Mouse (Mus musculus) embryonic facial prominence, embryonic 11.5 days (tissue): ENCODE measurements around the gene Ptp4a2. TPM values are rescaled to one million over a fixed set of nuclear protein-coding genes. Genes with fewer than 3 reads are reported as not detected.
"Not testable (repeated sequence)": the region's sequence is repeated elsewhere in the genome, so short reads cannot be mapped to it uniquely, and the experiment has no call there.

ENCODE experiments used
- ATAC-seq: fragments of 200-750 bp; cut with Nextera tagmentation; replicated peaks from 2 replicates; pipeline ENCODE4 v1.8.0; 2017; ENCODE audit warnings: low read depth; ENCODE audit not compliant: insufficient number of reproducible peaks, low FRiP score, low TSS enrichment
- DNase-seq: peaks from one replicate; pipeline ENCODE4 v3.0.0-alpha.2; 2015; ENCODE audit warnings: low spot score
- H3K27ac ChIP-seq: fragments of 300-500 bp; sonication (generic); replicated peaks from 2 replicates; pipeline ENCODE4 v1.5.1; 2014; ENCODE audit warnings: mild to moderate bottlenecking, low read depth, low read length, control low read depth
- H3K27me3 ChIP-seq: fragments of 300-500 bp; sonication (generic); 2 replicates; pipeline ENCODE4 v1.6.1; 2014; ENCODE audit warnings: mild to moderate bottlenecking, low read length, moderate library complexity, mixed read lengths; ENCODE audit not compliant: control insufficient read depth, insufficient read depth
- H3K36me3 ChIP-seq: fragments of 300-500 bp; sonication (generic); replicated peaks from 2 replicates; pipeline ENCODE4 v1.6.1; 2014; ENCODE audit warnings: low read depth, mild to moderate bottlenecking, low read length, moderate library complexity, mixed read lengths; ENCODE audit not compliant: control insufficient read depth, insufficient read depth
- H3K4me1 ChIP-seq: fragments of 300-500 bp; sonication (generic); 2 replicates; pipeline ENCODE4 v1.6.1; 2014; ENCODE audit warnings: low read length, mixed read lengths; ENCODE audit not compliant: control insufficient read depth, insufficient read depth
- H3K4me2 ChIP-seq: fragments of 300-500 bp; sonication (generic); 2 replicates; pipeline ENCODE4 v1.6.1; 2014; ENCODE audit warnings: low read depth, mild to moderate bottlenecking, control low read depth, low read length, moderate library complexity
- H3K4me3 ChIP-seq: fragments of 300-500 bp; sonication (generic); 2 replicates; pipeline ENCODE4 v1.5.1; 2014; ENCODE audit warnings: low read depth, low read length, control low read depth
- H3K9ac ChIP-seq: fragments of 300-500 bp; sonication (generic); replicated peaks from 2 replicates; pipeline ENCODE4 v1.6.1; 2014; ENCODE audit warnings: mild to moderate bottlenecking, control low read depth, low read length
- H3K9me3 ChIP-seq: fragments of 300-500 bp; sonication (generic); replicated peaks from 2 replicates; pipeline ENCODE4 v1.6.1; 2016; ENCODE audit warnings: mild to moderate bottlenecking, low read length, inconsistent platforms, mixed read lengths; ENCODE audit not compliant: control insufficient read depth
- WGBS: fragments of 180-500 bp; shearing (Covaris S2); extraction: QIAGEN DNeasy Blood & Tissue Kit; methylation state at CpG from one replicate; pipeline ENCODE4 v1.1.7; 2014; 5-methylcytosine and 5-hydroxymethylcytosine counted together
- polyA plus RNA-seq: library from polyadenylated mRNA; unstranded; fragments of >200 nt; fragmentation: Nextera tagmentation; extraction: Ambion mirVana; gene quantifications from 2 replicates; pipeline ENCODE4 v1.2.1, GENCODE M21; 2014

Gene Ptp4a2
- polyA plus RNA-seq, 1 experiment from 2014 or later, result 376 TPM

DNA sequence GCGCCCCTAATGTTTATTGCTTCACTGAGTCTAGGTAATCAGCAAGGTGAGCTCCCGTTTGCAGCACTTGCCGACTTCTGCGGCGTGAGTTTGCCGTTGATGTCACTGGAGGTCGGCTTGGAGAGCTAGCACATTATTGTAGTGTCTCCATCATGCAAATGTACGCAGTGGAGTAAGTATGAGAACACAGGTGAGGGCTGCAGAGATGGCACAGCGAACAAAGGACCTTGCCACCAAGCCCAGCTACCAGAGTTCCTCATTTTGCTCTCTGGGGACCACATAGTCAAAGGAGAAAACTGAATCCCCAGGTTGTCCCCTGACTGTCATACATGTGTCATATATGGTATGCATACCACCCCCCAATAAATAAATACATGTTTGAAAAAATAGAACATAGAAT, 49.4 kb downstream of the Ptp4a2 start:
- ATAC-seq (no peak), DNase-seq (no peak)
- Histone ChIP-seq H3K9me3 (no peaks in the 10 kb centered on the region), H3K36me3 (no peaks in the 10 kb centered on the region), H3K9ac (no peak overlapping the region), H3K4me2 (no peak overlapping the region), H3K27ac (no peak overlapping the region), H3K4me3 (no peak overlapping the region), H3K27me3 (no peaks in the 10 kb centered on the region), H3K4me1 (no peaks in the 10 kb centered on the region)
- 95% methylated on average over 9 of the region's 9 CpGs for WGBS

DNA sequence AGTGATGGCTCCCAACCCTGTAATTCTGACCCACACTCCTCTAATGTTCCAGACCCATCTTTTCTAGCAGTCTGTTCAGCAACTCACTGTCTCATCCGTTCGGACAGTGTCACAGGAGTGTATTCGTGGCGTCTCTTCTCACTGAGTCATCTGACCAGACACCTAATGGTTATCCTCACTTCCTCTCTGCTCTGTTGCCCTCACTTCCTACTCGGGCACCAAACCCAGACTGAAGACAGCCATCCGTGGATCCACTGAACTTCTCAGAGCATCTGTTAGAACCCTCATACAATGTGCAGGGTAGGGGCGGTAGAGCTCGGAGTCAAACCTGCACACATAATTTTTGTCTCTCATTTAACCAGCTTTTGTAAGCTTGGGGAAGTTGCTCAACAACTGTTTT, 50.4 kb downstream of the Ptp4a2 start:
- Histone ChIP-seq H3K36me3 (no peaks in the 10 kb centered on the region), H3K4me3 (no peak overlapping the region), H3K9me3 (no peaks in the 10 kb centered on the region), H3K27me3 (no peaks in the 10 kb centered on the region), H3K27ac (no peak overlapping the region), H3K4me1 (no peaks in the 10 kb centered on the region), H3K9ac (no peak overlapping the region), H3K4me2 (no peak overlapping the region)
- no peak for ATAC-seq
- no peak for DNase-seq
- 88% methylated on average over 8 of the region's 8 CpGs for WGBS

DNA sequence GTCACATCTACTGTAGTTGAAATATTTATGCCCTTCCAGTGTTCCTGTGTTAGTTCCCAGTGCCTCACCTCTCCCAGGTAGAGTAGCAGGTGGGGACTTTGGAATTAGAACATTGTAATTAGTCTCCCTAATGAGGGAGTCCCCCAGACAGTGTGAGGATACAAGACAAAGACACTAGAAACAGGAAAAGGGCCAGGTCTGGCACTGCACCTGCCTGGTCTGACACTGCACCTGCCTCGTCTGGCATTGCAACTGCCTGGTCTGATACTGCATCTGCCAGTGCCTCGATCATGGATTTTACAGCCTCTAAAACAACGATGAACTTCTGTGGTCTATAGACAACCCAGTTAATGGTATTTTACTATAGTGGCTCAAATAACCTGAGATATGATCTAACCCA, 51.3 kb downstream of the Ptp4a2 start:
- no peaks in the 10 kb centered on the region for H3K27me3 ChIP-seq
- 89% methylated on average over 3 of the region's 3 CpGs for WGBS
- H3K4me3 ChIP-seq, result no peak overlapping the region
- ATAC-seq (no peak), DNase-seq (no peak)
- no peaks in the 10 kb centered on the region for H3K36me3 ChIP-seq
- H3K4me1 ChIP-seq, result no peaks in the 10 kb centered on the region
- H3K4me2 ChIP-seq, result no peak overlapping the region
- no peak overlapping the region for H3K9ac ChIP-seq
- no peaks in the 10 kb centered on the region for H3K9me3 ChIP-seq
- no peak overlapping the region for H3K27ac ChIP-seq

DNA sequence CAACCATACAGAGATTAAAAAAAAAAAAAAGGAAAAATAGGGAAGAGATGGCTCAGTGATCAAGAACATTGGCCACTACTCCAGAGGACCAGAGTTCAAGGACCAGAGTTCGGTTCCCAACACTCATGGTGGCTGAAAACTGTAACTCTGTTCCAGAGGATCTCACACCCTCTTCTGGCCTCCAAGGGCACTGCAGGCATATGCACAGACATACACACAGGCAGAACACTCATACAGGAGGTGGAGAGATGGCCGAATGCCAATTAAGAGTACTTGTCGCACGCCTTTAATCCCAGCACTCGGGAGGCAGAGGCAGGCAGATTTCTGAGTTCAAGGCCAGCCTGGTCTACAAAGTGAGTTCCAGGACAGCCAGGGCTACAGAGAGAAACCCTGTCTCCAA, 55.2 kb downstream of the Ptp4a2 start:
- not testable (repeated sequence) for H3K4me3 ChIP-seq, H3K27ac ChIP-seq, H3K36me3 ChIP-seq, H3K9me3 ChIP-seq, H3K9ac ChIP-seq, H3K4me1 ChIP-seq, H3K27me3 ChIP-seq, DNase-seq, H3K4me2 ChIP-seq, ATAC-seq
- WGBS, result 94% methylated on average over 5 of the region's 5 CpGs

DNA sequence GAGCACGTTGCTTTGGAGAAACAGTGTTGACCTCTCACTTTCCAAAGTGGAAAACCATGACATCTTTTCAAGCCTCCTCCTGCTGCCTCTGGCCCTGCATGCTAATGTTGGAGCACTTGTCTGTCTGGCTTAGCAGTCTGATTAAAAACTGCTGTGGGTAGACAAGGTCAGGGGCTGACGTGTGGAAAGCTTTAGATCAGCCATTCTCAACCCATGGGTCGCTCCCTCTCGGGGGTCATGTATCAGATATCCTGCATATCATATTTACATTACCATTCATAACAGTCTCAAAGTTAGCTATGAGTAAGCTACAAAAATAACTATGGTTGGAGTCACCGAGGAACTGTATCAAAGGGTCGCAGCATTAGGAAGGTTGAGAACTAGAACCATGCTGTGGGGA, 57.2 kb downstream of the Ptp4a2 start:
- no peak overlapping the region for H3K4me3 ChIP-seq

DNA sequence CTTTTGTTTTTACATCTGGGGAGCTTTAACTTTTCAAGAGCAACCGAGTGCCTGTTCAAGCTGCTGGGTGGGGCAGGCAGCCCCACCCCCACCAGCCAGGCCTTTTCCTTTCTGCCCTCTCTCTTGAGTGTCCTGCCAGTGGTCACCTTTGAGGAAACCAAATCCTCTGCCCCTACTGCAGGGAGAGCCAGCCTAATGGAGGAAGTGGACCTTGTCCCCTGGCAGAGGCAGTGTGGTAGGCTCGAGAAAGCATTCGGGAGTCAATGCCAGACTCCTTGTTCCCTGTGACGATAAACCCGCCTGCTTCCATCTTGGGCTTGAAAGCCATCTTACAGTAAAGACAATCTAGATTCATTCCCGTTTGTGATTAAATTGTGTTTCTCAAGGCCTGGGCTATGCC, 59.5 kb downstream of the Ptp4a2 start:
- Histone ChIP-seq H3K27me3 (no peaks in the 10 kb centered on the region), H3K4me3 (no peak overlapping the region), H3K4me1 (no peaks in the 10 kb centered on the region), H3K9me3 (no peaks in the 10 kb centered on the region), H3K4me2 (no peak overlapping the region), H3K36me3 (no peaks in the 10 kb centered on the region; the same call in 1 of the 2 replicates), H3K9ac (no peak overlapping the region), H3K27ac (no peak overlapping the region)
- 84% methylated on average over 6 of the region's 6 CpGs for WGBS
- DNase-seq (no peak), ATAC-seq (no peak)

More for the DNA sequence above, 57.2 kb downstream of the Ptp4a2 start:
- DNase-seq, result peak; percentile 50
- Histone ChIP-seq H3K27ac (no peak overlapping the region), H3K4me2 (no peak overlapping the region), H3K36me3 (no peaks in the 10 kb centered on the region; the same call in 1 of the 2 replicates), H3K9me3 (no peaks in the 10 kb centered on the region), H3K27me3 (no peaks in the 10 kb centered on the region), H3K9ac (no peak overlapping the region), H3K4me1 (no peaks in the 10 kb centered on the region)
- no peak for ATAC-seq
- 41% methylated on average over 6 of the region's 6 CpGs for WGBS

DNA sequence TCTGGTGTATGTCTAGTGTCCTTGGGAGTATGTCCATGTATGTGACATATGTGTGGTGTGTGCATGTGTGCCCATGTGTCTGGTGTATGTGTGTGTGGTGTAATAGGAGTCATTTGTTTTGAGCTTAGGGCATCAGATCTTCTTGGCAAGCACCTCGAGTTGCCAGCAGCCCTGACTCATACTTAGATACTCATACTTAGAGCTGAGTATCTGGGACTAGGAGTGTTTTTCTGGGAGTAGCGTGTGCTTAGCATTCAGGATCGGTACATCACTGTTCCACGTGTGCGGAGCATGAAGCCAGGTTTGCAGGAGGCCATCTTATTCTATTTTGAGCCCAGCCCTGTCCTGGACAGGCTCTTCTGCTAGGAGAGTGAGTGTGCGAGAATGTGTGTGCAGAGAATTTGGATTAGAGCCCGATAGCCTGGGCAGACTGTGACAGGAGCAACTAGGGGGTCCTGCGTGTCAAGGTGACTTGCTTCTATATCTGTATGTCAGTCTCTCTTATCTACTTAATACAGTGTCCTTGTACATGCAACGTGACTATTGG, 61.4 kb downstream of the Ptp4a2 start:
- no peak for ATAC-seq
- WGBS, result 89% methylated on average over 9 of the region's 9 CpGs
- H3K4me1 ChIP-seq, result 0 out of 2 replicates have a peak, but pooled peaks cover under 1% of the 10 kb centered on the region

DNA sequence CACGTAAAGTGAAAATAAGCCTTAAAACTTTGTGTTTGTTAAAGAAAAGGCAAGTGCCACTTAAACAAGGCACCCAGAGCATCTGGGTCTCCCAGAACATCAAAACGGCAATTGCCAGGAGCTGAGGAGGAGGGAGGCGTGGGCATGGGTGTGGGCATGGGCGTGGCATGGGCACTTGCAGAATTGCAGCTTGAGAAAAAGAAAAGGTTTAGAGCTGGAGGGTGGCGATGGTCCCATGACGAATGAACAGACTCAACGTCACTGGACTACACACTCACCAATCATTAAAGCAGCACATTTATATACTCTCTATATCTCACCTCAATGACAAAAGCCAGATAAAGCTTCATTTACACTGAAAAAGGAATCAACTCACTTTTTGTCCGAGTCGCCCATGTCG, 63.8 kb downstream of the Ptp4a2 start:
- H3K36me3 ChIP-seq, result no peaks in the 10 kb centered on the region; the same call in 1 of the 2 replicates
- H3K4me2 ChIP-seq, result no peak overlapping the region
- H3K4me1 ChIP-seq, result peaks cover 6% of the 10 kb centered on the region; the same call in 1 of the 2 replicates
- DNase-seq (no peak), ATAC-seq (no peak)
- no peak overlapping the region for H3K27ac ChIP-seq
- H3K27me3 ChIP-seq, result no peaks in the 10 kb centered on the region
- H3K9ac ChIP-seq, result no peak overlapping the region
- H3K4me3 ChIP-seq, result no peak overlapping the region
- WGBS, result 89% methylated on average over 10 of the region's 10 CpGs
- H3K9me3 ChIP-seq, result no peaks in the 10 kb centered on the region

More for the DNA sequence above, 61.4 kb downstream of the Ptp4a2 start:
- Histone ChIP-seq H3K4me3 (no peak overlapping the region), H3K27me3 (no peaks in the 10 kb centered on the region), H3K36me3 (no peaks in the 10 kb centered on the region; the same call in 1 of the 2 replicates), H3K4me2 (no peak overlapping the region), H3K9ac (no peak overlapping the region), H3K27ac (no peak overlapping the region), H3K9me3 (no peaks in the 10 kb centered on the region)
- no peak for DNase-seq
